Mouse (Mus musculus) heart, embryonic 12.5 days (tissue): ENCODE data around the gene Elp6. TPM values are rescaled to one million over a fixed set of nuclear protein-coding genes. Genes with fewer than 3 reads are reported as not detected.
"Not testable (repeated sequence)": the region's sequence is repeated elsewhere in the genome, so short reads cannot be mapped to it uniquely, and the experiment has no call there.

Source experiments
- ATAC-seq: fragments of 200-750 bp; cut with Nextera tagmentation; 2 replicates; pipeline ENCODE4 v1.8.0; 2017; ENCODE audit warnings: moderate TSS enrichment, moderate library complexity; ENCODE audit not compliant: insufficient number of reproducible peaks, low FRiP score
- H3K27ac ChIP-seq: fragments of 300-500 bp; sonication (generic); 2 replicates; pipeline ENCODE4 v1.5.1; 2016; ENCODE audit warnings: mild to moderate bottlenecking, moderate library complexity; ENCODE audit not compliant: poor library complexity, severe bottlenecking
- H3K27me3 ChIP-seq: fragments of 300-500 bp; sonication (generic); replicated peaks from 2 replicates; pipeline ENCODE4 v1.6.1; 2016; ENCODE audit warnings: mild to moderate bottlenecking, moderate library complexity
- H3K36me3 ChIP-seq: fragments of 300-500 bp; sonication (generic); 2 replicates; pipeline ENCODE4 v1.6.1; 2016; ENCODE audit warnings: mild to moderate bottlenecking, moderate library complexity
- H3K4me1 ChIP-seq: fragments of 300-500 bp; sonication (generic); replicated peaks from 2 replicates; pipeline ENCODE4 v1.6.1; 2016; ENCODE audit warnings: mild to moderate bottlenecking
- H3K4me2 ChIP-seq: fragments of 300-500 bp; sonication (generic); 2 replicates; pipeline ENCODE4 v1.6.1; 2016; ENCODE audit warnings: mild to moderate bottlenecking, moderate library complexity
- H3K4me3 ChIP-seq: fragments of 300-500 bp; sonication (generic); 2 replicates; pipeline ENCODE4 v1.5.1; 2016; ENCODE audit warnings: mild to moderate bottlenecking
- H3K9ac ChIP-seq: fragments of 300-500 bp; sonication (generic); 2 replicates; pipeline ENCODE4 v1.6.1; 2016; ENCODE audit warnings: mild to moderate bottlenecking, moderate library complexity
- H3K9me3 ChIP-seq: fragments of 300-500 bp; sonication (generic); replicated peaks from 2 replicates; pipeline ENCODE4 v1.6.1; 2016; ENCODE audit warnings: mild to moderate bottlenecking, moderate library complexity
- WGBS: fragments of 180-500 bp; shearing (Covaris S2); methylation state at CpG from one replicate; pipeline ENCODE4 v1.1.7; 2016; 5-methylcytosine and 5-hydroxymethylcytosine counted together
- polyA plus RNA-seq: library from polyadenylated mRNA; unstranded; fragments of >200 nt; fragmentation: Nextera tagmentation; extraction: Ambion mirVana; gene quantifications from 2 replicates; pipeline ENCODE4 v1.2.1, GENCODE M21; 2016

The Elp6 gene
- polyA plus RNA-seq, 1 experiment from 2014 or later, result 13.8 TPM

DNA sequence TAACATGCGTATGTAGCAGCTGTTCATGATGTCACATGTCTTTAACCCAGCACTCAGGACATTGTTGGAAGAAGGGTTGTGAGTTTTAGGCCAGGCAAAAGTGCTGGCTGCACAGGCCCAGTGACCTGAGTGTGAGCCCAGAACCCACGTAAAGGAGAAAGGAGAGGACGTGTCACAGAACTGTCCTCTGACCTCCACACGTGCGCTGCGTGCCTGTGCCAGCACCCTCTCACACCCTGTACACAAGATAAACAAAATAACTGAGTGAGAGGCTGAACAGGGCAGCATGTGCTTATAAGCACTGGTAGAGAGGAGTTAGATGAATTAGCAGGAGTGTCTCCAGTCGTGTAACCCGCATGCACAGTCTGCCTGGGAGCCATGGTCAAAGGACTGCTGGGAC is 11.5 kb downstream of the Elp6 start:
- Histone ChIP-seq H3K4me2 (no peak overlapping the region), H3K9ac (no peak overlapping the region), H3K4me3 (no peak overlapping the region), H3K27ac (no peak overlapping the region), H3K9me3 (no peaks in the 10 kb centered on the region), H3K27me3 (no peaks in the 10 kb centered on the region), H3K4me1 (no peaks in the 10 kb centered on the region), H3K36me3 (peaks cover 72% of the 10 kb centered on the region)
- ATAC-seq, result no peak
- 89% methylated on average over 8 of the region's 8 CpGs for WGBS

DNA sequence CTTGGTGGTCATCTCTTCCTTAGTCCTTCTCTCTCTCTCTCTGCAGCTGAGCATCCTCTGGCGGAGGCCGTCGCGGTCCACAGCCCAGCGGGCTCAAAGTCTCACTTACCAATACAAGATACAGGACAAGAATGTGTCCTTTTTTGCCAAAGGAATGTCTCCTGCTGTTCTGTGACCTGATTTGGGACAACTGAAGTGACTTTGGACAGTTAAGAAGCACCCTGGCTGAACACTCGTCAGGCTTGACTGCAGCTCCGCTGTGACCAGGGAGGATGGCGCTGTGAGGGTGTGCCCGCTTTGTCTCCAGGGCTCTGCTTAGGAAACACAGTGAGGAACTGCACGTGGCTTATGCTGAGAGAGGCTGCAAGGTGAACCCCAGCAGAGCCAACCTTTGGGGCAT is 15.8 kb downstream of the Elp6 start:
- no peak overlapping the region for H3K4me3 ChIP-seq
- H3K9ac ChIP-seq, result no peak overlapping the region
- H3K27me3 ChIP-seq, result no peaks in the 10 kb centered on the region
- ATAC-seq, result no peak
- 88% methylated on average over 10 of the region's 10 CpGs for WGBS
- no peaks in the 10 kb centered on the region for H3K4me1 ChIP-seq
- H3K27ac ChIP-seq, result no peak overlapping the region
- H3K9me3 ChIP-seq, result no peaks in the 10 kb centered on the region
- peaks cover 47% of the 10 kb centered on the region for H3K36me3 ChIP-seq
- H3K4me2 ChIP-seq, result no peak overlapping the region

DNA sequence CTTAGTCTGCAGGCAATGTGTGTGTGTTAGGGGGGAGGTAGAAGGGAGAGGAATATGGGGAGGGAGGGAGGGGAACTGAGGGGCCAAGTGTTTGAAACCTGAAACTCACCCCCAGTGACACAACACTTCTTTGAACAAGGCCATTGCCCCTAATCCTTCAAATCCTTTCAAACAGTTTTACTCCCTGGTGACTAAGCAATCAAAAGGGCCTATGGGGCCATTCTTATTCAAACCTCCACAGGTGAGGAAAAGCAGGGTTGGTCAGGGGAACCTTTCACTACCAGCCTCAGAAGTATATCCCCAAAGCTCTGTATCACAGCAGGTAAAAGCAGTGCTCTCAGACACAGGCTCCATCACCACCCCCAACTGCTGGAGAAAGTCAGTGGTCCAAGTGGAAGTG is 18.0 kb downstream of the Elp6 start:
- no peak overlapping the region for H3K4me3 ChIP-seq
- H3K27me3 ChIP-seq, result no peaks in the 10 kb centered on the region
- ATAC-seq, result no peak
- H3K9ac ChIP-seq, result no peak overlapping the region
- no peak overlapping the region for H3K27ac ChIP-seq
- H3K4me2 ChIP-seq, result no peak overlapping the region
- peaks cover 35% of the 10 kb centered on the region for H3K36me3 ChIP-seq
- H3K9me3 ChIP-seq, result no peaks in the 10 kb centered on the region
- H3K4me1 ChIP-seq, result no peaks in the 10 kb centered on the region

DNA sequence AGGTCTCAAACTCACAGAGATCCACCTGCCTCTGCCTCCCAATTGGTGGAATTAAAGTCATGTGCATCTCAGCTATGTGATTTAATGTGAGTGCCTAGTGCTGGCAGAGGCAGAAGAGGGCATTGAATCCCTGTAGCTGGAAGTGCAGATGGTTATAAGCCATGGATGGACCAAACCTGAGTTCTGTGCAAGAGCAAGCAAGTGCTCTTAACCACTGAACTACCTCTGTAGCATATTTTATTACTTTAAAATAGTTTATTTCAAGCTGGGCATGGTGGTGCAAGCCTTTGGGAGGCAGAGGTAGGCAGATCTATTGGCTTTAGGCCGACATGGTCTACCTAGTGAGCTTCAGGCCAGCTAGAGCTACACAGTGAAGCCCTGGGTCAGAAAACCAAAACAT is 19.2 kb downstream of the Elp6 start:
- H3K27ac ChIP-seq, result no peak overlapping the region
- no peak overlapping the region for H3K4me2 ChIP-seq
- H3K9me3 ChIP-seq, result no peaks in the 10 kb centered on the region
- no peak overlapping the region for H3K4me3 ChIP-seq
- no peak overlapping the region for H3K9ac ChIP-seq
- peaks cover 4% of the 10 kb centered on the region; the same call in 1 of the 2 replicates for H3K4me1 ChIP-seq
- no peak for ATAC-seq
- WGBS, result 88% methylated on average over 1 of the region's 1 CpGs
- H3K27me3 ChIP-seq, result no peaks in the 10 kb centered on the region
- H3K36me3 ChIP-seq, result peaks cover 29% of the 10 kb centered on the region

DNA sequence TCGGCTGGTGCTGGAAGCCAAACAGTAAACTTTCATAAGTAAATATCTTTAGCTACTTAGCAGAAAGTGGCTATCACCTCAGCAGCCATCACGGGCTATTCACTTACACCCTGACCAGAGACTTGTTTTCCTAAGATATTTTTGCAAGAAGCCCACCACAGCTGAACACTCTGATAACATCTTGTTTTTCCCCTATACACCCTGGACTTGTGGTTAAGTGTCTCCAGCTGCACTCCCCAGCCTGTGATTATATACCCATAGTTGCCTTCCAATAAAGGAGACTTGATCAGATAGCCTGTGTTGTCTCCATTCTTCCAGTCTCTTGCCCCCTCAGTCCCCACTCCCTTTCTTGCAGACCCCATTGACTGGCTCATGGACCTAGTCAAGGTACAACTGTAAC is 23.2 kb downstream of the Elp6 start:
- Histone ChIP-seq H3K9ac (no peak overlapping the region), H3K4me2 (no peak overlapping the region), H3K27ac (no peak overlapping the region), H3K27me3 (no peaks in the 10 kb centered on the region), H3K4me1 (peaks cover 14% of the 10 kb centered on the region), H3K9me3 (no peaks in the 10 kb centered on the region), H3K4me3 (no peak overlapping the region), H3K36me3 (no peaks in the 10 kb centered on the region; the same call in 1 of the 2 replicates)
- ATAC-seq, result no peak
- 64% methylated on average over 2 of the region's 2 CpGs for WGBS

DNA sequence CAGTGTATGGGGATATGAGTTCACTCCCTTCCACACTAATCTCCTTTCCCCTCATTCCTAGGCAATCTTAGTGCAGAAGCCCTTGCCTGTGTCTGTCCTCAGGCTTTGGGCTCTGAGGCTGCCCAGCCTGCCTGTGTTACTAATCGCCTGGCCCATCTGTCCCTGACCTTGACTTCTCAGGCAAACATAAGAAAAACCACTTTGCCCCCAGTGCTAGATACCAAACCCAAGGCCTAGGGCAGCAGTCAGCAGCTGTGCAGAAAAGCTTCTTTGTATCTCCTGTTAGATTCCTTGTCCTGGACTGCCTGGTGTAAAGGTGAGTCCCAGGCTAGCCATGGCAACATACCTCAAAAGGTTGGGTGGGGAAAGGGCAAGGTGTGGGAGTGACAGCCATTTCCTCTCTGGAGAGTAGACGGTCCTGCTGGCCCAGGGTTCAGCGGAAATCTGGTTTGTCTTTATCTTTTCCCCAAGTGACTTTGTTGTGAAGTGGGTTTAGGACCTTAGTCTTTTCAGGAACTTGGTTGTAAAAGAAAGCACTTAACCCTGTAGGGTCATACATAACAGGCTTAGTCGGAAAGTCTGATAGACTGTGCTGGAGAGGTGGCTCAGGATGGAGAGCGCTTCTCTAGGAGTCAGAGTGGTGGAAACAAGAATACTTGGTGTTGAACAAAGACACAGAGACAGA is 24.1 kb downstream of the Elp6 start:
- H3K4me3 ChIP-seq, result no peak overlapping the region
- ATAC-seq, result no peak
- no peaks in the 10 kb centered on the region; the same call in 1 of the 2 replicates for H3K36me3 ChIP-seq
- no peak overlapping the region for H3K4me2 ChIP-seq
- no peaks in the 10 kb centered on the region for H3K27me3 ChIP-seq
- no peaks in the 10 kb centered on the region for H3K9me3 ChIP-seq
- no peak overlapping the region for H3K27ac ChIP-seq
- 40% methylated on average over 5 of the region's 5 CpGs for WGBS
- H3K9ac ChIP-seq, result no peak overlapping the region
- H3K4me1 ChIP-seq, result peaks cover 18% of the 10 kb centered on the region

DNA sequence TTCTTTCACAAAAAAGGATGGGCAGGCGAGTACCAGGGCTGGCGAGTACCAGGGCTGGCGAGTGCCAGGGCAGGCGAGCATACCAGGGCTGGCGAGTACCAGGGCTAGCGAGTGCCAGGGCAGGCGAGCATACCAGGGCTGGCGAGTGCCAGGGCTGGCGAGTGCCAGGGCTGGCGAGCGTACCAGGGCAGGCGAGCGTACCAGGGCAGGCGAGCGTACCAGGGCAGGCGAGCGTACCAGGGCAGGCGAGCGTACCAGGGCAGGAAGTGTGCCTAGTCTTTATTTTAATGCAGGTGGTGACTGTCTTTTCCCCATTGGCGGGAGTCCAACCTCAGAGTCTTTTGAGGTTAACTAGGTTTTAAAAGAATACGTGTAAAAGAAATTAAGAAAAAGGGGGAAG is 24.7 kb downstream of the Elp6 start:
- no peak overlapping the region for H3K4me3 ChIP-seq
- H3K27me3 ChIP-seq, result no peaks in the 10 kb centered on the region
- H3K9ac ChIP-seq, result no peak overlapping the region
- H3K36me3 ChIP-seq, result no peaks in the 10 kb centered on the region
- H3K27ac ChIP-seq, result no peak overlapping the region
- H3K9me3 ChIP-seq, result no peaks in the 10 kb centered on the region
- 79% methylated on average over 21 of the region's 21 CpGs for WGBS
- H3K4me2 ChIP-seq, result no peak overlapping the region
- no peak for ATAC-seq
- peaks cover 21% of the 10 kb centered on the region for H3K4me1 ChIP-seq

DNA sequence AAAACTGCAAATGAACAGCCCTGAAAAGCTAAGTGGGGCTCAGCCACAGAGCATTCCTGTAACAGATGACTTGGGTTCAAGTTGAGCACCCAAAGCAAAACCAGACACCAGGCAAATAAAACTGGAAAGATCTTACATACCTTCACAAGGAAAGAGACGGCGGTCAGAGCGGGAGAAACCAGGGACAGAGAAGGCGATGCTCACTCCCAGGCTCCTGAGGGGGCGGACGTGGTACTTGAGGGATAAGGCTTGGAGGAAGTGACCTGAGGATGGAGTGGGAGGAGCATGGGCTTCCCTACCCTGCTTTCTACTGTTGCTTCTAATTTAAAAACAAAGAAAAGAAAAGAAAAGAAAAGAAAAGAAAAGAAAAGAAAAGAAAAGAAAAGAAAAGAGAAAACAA is 25.4 kb downstream of the Elp6 start:
- no peak for ATAC-seq
- Histone ChIP-seq H3K27me3 (no peaks in the 10 kb centered on the region), H3K4me3 (no peak overlapping the region), H3K36me3 (no peaks in the 10 kb centered on the region), H3K27ac (no peak overlapping the region), H3K4me1 (peaks cover 21% of the 10 kb centered on the region), H3K9me3 (no peaks in the 10 kb centered on the region), H3K4me2 (no peak overlapping the region), H3K9ac (no peak overlapping the region)
- WGBS, result 39% methylated on average over 6 of the region's 6 CpGs

DNA sequence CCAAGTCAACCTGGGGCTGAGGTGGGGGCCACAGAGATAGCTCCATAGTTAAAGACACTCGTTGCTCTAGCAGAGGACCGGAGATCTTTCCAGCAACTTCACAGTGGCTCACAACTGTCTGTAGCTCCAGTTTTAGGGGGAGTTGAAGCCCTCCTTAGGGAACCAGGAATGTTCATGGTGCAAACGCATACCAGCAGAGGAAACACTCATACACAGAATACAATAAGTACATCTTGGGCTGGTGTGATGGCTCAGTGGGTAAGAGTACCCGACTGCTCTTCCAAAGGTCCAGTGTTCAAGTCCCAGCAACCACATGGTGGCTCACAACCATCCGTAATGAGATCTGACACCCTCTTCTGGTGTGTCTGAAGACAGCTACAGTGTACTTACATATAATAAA is 25.9 kb downstream of the Elp6 start:
- not testable (repeated sequence) for H3K27me3 ChIP-seq, H3K4me3 ChIP-seq, H3K9ac ChIP-seq, H3K27ac ChIP-seq, H3K36me3 ChIP-seq, ATAC-seq, H3K9me3 ChIP-seq, H3K4me2 ChIP-seq
- peaks cover 21% of the 10 kb centered on the region for H3K4me1 ChIP-seq
- 85% methylated on average over 5 of the region's 5 CpGs for WGBS

DNA sequence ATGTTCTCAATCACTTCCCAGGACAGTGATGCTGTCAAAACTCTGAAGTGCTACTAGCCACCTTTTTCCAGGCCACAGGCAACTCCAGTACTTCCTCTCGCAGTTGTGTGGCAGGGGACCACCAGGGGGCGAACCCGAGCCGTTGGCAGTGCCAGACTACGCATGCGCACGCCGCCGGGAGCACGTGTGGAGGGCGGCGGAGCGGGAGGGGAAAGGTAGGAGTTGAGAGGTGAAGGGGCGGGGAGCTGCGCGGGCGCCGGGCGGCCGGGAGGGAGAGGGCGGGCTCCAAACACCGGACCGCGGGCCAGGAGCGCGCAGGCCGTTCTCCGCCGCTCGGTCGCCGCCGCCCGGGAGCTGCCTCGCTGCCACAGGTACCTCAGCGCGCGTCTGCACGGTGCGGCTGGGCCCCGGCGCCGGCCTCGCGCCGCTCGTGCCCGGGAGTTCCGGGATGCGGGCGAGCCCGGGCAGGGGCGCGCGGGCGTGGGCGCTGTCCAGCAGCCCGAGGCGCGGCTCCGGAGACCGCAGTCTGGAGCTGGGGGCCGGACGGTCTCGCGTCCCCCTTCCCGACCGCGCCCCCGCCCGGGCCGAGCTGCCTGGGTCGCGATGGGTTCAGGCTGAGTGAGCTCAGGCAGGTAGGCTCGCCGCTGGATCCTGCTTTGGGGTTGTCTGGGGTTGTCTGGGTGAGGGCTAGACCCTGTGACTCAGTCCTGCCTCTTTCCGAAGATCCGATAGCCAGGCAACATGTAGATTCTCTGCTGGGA is 28.3 kb downstream of the Elp6 start, which contains the start of gene Scap:
Gene Scap (plus strand): TSS at position 154 of the 761 bp plus-strand sequence.
- ATAC-seq, result peak; percentile 93

DNA sequence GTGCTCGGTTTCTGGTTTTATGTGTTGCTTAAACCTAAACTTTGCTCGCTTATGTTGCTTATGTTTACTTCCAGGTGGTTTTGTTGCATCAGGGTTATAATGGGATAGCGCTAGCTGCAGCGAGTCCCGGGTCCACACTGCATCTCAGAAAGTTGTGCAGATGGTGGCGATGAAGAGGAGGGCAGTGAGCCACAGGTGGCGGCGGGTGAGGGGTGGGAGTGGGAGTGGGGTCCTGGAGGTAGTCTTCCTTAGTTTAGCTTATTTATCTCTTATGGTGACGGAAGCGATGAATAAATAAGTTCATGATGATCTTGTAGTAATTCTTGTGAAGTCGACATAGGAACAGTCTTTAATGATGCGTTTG is 28.9 kb downstream of the Elp6 start:
- 13% methylated on average over 12 of the region's 12 CpGs for WGBS
- H3K4me3 ChIP-seq, result peak overlapping the region; percentile 98
- H3K36me3 ChIP-seq, result no peaks in the 10 kb centered on the region
- H3K9ac ChIP-seq, result peak overlapping the region; percentile 88
- H3K9me3 ChIP-seq, result no peaks in the 10 kb centered on the region
- H3K4me1 ChIP-seq, result peaks cover 34% of the 10 kb centered on the region
- no peak for ATAC-seq
- peak overlapping the region; percentile 95 for H3K4me2 ChIP-seq
- H3K27me3 ChIP-seq, result no peaks in the 10 kb centered on the region
- H3K27ac ChIP-seq, result no peak overlapping the region

More for the DNA sequence above, 28.3 kb downstream of the Elp6 start, which contains the start of gene Scap:
- Histone ChIP-seq H3K27me3 (no peaks in the 10 kb centered on the region), H3K36me3 (no peaks in the 10 kb centered on the region), H3K27ac (peak within 1 kb of the TSS; percentile 72), H3K9ac (peak within 1 kb of the TSS; percentile 88), H3K4me1 (peaks cover 30% of the 10 kb centered on the region), H3K4me2 (peak within 1 kb of the TSS; percentile 95), H3K4me3 (peak within 1 kb of the TSS; percentile 98), H3K9me3 (no peaks in the 10 kb centered on the region)
- under 1% methylated on average over 75 of the region's 78 CpGs for WGBS
